8 mouse cellular contexts compared by ENCODE assay signal in genomic region chr4:24967251-24967650, GRCm38 (mm10). TPM values are rescaled to one million over a fixed set of nuclear protein-coding genes. Genes with fewer than 3 reads are reported as not detected.
DNase-seq lines count a peak whose midpoint lies in the region; ATAC-seq and TF ChIP-seq lines count a peak whose summit lies in the region.

No protein-coding gene starts in this region.

- no peak for DNase-seq in gastrocnemius, adult 2 months
- DNase-seq in gastrocnemius, postnatal 25 days = no peak
- DNase-seq in forebrain, postnatal 0 days = no peak
- DNase-seq in midbrain, embryonic 10.5 days (ENCODE audit: low spot score) = peak; percentile 20
- no peak for DNase-seq in left cerebral cortex, adult 8-10 months (ENCODE audit: low spot score in 2 of 2)
- DNase-seq in adrenal gland, postnatal 10 days = no peak

- intact Hi-C loops in gastrocnemius, adult 2 months (cut with DNase I) = no loop called here

- peaks cover 10% of the 10 kb centered on the region; the same call in 1 of the 2 replicates for H3K4me1 ChIP-seq in E14TG2a.4 (replicated peaks; ENCODE audit: low read depth, low read length)
- peaks cover 11% of the 10 kb centered on the region for H3K4me1 ChIP-seq in forebrain, postnatal 0 days (ENCODE audit: insufficient read depth)
- H3K4me1 ChIP-seq in midbrain, embryonic 10.5 days = peaks cover 23% of the 10 kb centered on the region

- peaks cover 42% of the 10 kb centered on the region for H3K27me3 ChIP-seq in E14TG2a.4 (ENCODE audit: insufficient read depth, low read length)
- no peaks in the 10 kb centered on the region for H3K27me3 ChIP-seq in forebrain, postnatal 0 days (ENCODE audit: insufficient read depth, low read length)
- peaks cover 8% of the 10 kb centered on the region; the same call in 1 of the 2 replicates for H3K27me3 ChIP-seq in midbrain, embryonic 10.5 days (ENCODE audit: low read depth, poor library complexity, severe bottlenecking)

- H3K27ac ChIP-seq in gastrocnemius, adult 2 months = no peak overlapping the region
- no peak overlapping the region for H3K27ac ChIP-seq in forebrain, postnatal 0 days (ENCODE audit: low read depth, low read length)
- 0 out of 2 replicates have a peak overlapping the region, but pooled peaks have one; percentile 98 for H3K27ac ChIP-seq in midbrain, embryonic 10.5 days (replicated peaks)

- H3K4me2 ChIP-seq in forebrain, postnatal 0 days (ENCODE audit: low read depth) = peak overlapping the region; percentile 68

- whole genome bisulfite sequencing in forebrain, postnatal 0 days = 13% methylated on average over 7 of the region's 7 CpGs
- 27% methylated on average over 7 of the region's 7 CpGs for WGBS in midbrain, embryonic 10.5 days

- H3K4me3 ChIP-seq in gastrocnemius, adult 2 months = peak overlapping the region; percentile 75
- peak overlapping the region; percentile 77 for H3K4me3 ChIP-seq in E14TG2a.4 (replicated peaks; ENCODE audit: low read length)
- peak overlapping the region; percentile 90 for H3K4me3 ChIP-seq in forebrain, postnatal 0 days (ENCODE audit: low read depth, low read length)
- peak overlapping the region; percentile 84 for H3K4me3 ChIP-seq in midbrain, embryonic 10.5 days

- ATAC-seq in forebrain, postnatal 0 days = no peak
- ATAC-seq in megakaryocyte-erythroid progenitor cell, adult 5-6 weeks (replicated peaks; ENCODE audit: low FRiP score, low TSS enrichment, poor library complexity, severe bottlenecking) = no peak

- TF ChIP-seq CTCF in gastrocnemius, adult 2 months (IDR thresholded peaks at IDR 0.05) = no peak
- TF ChIP-seq CTCF in E14TG2a.4 (conservative IDR thresholded peaks at IDR 0.05; ENCODE audit: low read length) = no peak
- TF ChIP-seq CTCF in forebrain, postnatal 0 days (IDR thresholded peaks at IDR 0.05; ENCODE audit: low read depth) = no peak

- no peaks in the 10 kb centered on the region for H3K36me3 ChIP-seq in E14TG2a.4 (ENCODE audit: insufficient read depth, low read length)
- H3K36me3 ChIP-seq in forebrain, postnatal 0 days (ENCODE audit: insufficient read depth) = no peaks in the 10 kb centered on the region
- H3K36me3 ChIP-seq in midbrain, embryonic 10.5 days = no peaks in the 10 kb centered on the region

- H3K9me3 ChIP-seq in E14TG2a.4 (ENCODE audit: low read length) = no peaks in the 10 kb centered on the region
- H3K9me3 ChIP-seq in forebrain, postnatal 0 days (ENCODE audit: low read length) = no peaks in the 10 kb centered on the region
- no peaks in the 10 kb centered on the region for H3K9me3 ChIP-seq in midbrain, embryonic 10.5 days (replicated peaks)

- H3K9ac ChIP-seq in forebrain, postnatal 0 days = peak overlapping the region; percentile 95

RNA-seq across cellular contexts. Expression of gene Gpr63, which starts 1.0 kb away (rescaled TPM):
- 1 to 10 TPM in 1 of 2 experiments, under 1 TPM in 1; 0.54 to 1.0 TPM for total RNA-seq in gastrocnemius, adult 2 months (2021)
- total RNA-seq in gastrocnemius, postnatal 25 days (2021) = under 1 TPM; 0.56 to 0.70 TPM
- total RNA-seq in forebrain, postnatal 0 days (2014; rRNA removed) = 3.0 and 13.7 TPM in 2 replicates
- 2.4 and 2.7 TPM in 2 replicates for polyA plus RNA-seq in forebrain, postnatal 0 days (2015; fragmentation: Nextera tagmentation; extraction: Ambion mirVana)
- 1.4 and 1.5 TPM in 2 replicates for polyA plus RNA-seq in midbrain, embryonic 10.5 days (2016; fragmentation: Nextera tagmentation; extraction: Ambion mirVana)
- 10 to 100 TPM; 12.8 to 21.9 (median 16.7) TPM for total RNA-seq in left cerebral cortex, adult 8-10 months (2022)
- 1 to 10 TPM; 3.5 to 4.3 TPM for total RNA-seq in adrenal gland, postnatal 10 days (2021)
- not detected in 2 replicates for total RNA-seq in megakaryocyte-erythroid progenitor cell, adult 5-6 weeks (2014; fragmentation: Nextera tagmentation)
- total RNA-seq in megakaryocyte-erythroid progenitor cell, adult 5-6 weeks (2017) = not detected in 2 replicates
